Mouse (Mus musculus) MEL (cell line): ENCODE data around the gene Olfr618. TPM values are rescaled to one million over a fixed set of nuclear protein-coding genes. Genes with fewer than 3 reads are reported as not detected.

Source experiments
- DNase-seq: peaks from one replicate; pipeline ENCODE4 v3.0.0; 2011; ENCODE audit warnings: low read depth, low spot score
- H3K27ac ChIP-seq: 2 replicates; pipeline ENCODE4 v1.5.1; 2012; ENCODE audit warnings: low read depth, mild to moderate bottlenecking, control low read depth, low read length, moderate library complexity; ENCODE audit not compliant: control insufficient read depth
- H3K27me3 ChIP-seq, 2 experiments: fragments of 150-350 bp in 1 of 2; sonication (generic) in 1 of 2; 2 replicates each; pipeline ENCODE4 v1.6.1; 2012; ENCODE audit warnings: low read length in 2 of 2, mild to moderate bottlenecking in 2 of 2, improper control_type of control experiment in 1 of 2, moderate library complexity in 1 of 2; ENCODE audit not compliant: insufficient read depth in 2 of 2, control insufficient read depth in 1 of 2
- H3K36me3 ChIP-seq, 2 experiments: 2 replicates each; pipeline ENCODE4 v1.6.1; 2012 to 2014; ENCODE audit warnings: low read length in 2 of 2, improper control_type of control experiment in 1 of 2, inconsistent platforms in 1 of 2, mild to moderate bottlenecking in 1 of 2; ENCODE audit not compliant: insufficient read depth in 2 of 2, control insufficient read depth in 1 of 2
- H3K4me1 ChIP-seq, 2 experiments: fragments of 150-350 bp in 1 of 2; sonication (generic) in 1 of 2; 2 replicates each; pipeline ENCODE4 v1.6.1; 2012; ENCODE audit warnings: low read length in 2 of 2, improper control_type of control experiment in 1 of 2, mild to moderate bottlenecking in 1 of 2; ENCODE audit not compliant: insufficient read depth in 2 of 2, control insufficient read depth in 1 of 2
- H3K4me3 ChIP-seq, 2 experiments: fragments of 150-350 bp in 1 of 2; sonication (generic) in 1 of 2; 2 replicates each; pipeline ENCODE4 v1.5.1; 2012; ENCODE audit warnings: low read depth in 2 of 2, low read length in 2 of 2, mild to moderate bottlenecking in 2 of 2, moderate library complexity in 2 of 2, control low read depth in 1 of 2, improper control_type of control experiment in 1 of 2; ENCODE audit not compliant: control insufficient read depth in 1 of 2, insufficient read depth in 1 of 2
- H3K79me2 ChIP-seq: 2 replicates; pipeline ENCODE4 v1.6.1; 2012; ENCODE audit warnings: mild to moderate bottlenecking, low read length, moderate library complexity; ENCODE audit not compliant: control insufficient read depth, poor library complexity, insufficient read depth
- H3K9ac ChIP-seq: 2 replicates; pipeline ENCODE4 v1.6.1; 2012; ENCODE audit warnings: low read depth, mild to moderate bottlenecking, control low read depth, low read length, moderate library complexity; ENCODE audit not compliant: control insufficient read depth, poor library complexity, severe bottlenecking
- H3K9me3 ChIP-seq: fragments of 150-350 bp; sonication (generic); replicated peaks from 2 replicates; pipeline ENCODE4 v1.6.1; 2012; ENCODE audit warnings: mild to moderate bottlenecking, low read length, improper control_type of control experiment, moderate library complexity; ENCODE audit not compliant: insufficient read depth
- BHLHE40 ChIP-seq: IDR thresholded peaks from 2 replicates; pipeline ENCODE4 v1.6.1; 2012; ENCODE audit warnings: low read depth, mild to moderate bottlenecking, inconsistent platforms, low read length, improper control_type of control experiment, borderline replicate concordance
- CHD2 ChIP-seq: IDR thresholded peaks from 2 replicates; pipeline ENCODE4 v1.6.1; 2011; ENCODE audit warnings: low read length, improper control_type of control experiment
- CTCF ChIP-seq, 3 experiments: IDR thresholded peaks in 2 of 3; conservative IDR thresholded peaks in 1 of 3; 2 replicates each; pipeline ENCODE4 v1.5.1; 2011 to 2012; ENCODE audit warnings: low read length in 3 of 3, low read depth in 2 of 3, mild to moderate bottlenecking in 2 of 3, improper control_type of control experiment in 1 of 3, inconsistent platforms in 1 of 3, mixed read lengths in 1 of 3, moderate library complexity in 1 of 3; ENCODE audit not compliant: control insufficient read depth in 1 of 3, insufficient read depth in 1 of 3, poor library complexity in 1 of 3, severe bottlenecking in 1 of 3
- EP300 ChIP-seq, 2 experiments: IDR thresholded peaks; 2 replicates each; pipeline ENCODE4 v1.6.1; 2011; ENCODE audit warnings: improper control_type of control experiment in 2 of 2, low read length in 2 of 2, low read depth in 1 of 2, mild to moderate bottlenecking in 1 of 2
- ETS1 ChIP-seq: IDR thresholded peaks from 2 replicates; pipeline ENCODE4 v1.6.1; 2012; ENCODE audit warnings: low read depth, mild to moderate bottlenecking, inconsistent platforms, low read length, improper control_type of control experiment, moderate library complexity
- GATA1 ChIP-seq: IDR thresholded peaks from 2 replicates; pipeline ENCODE4 v1.6.1; 2011; ENCODE audit warnings: low read depth, low read length, improper control_type of control experiment
- JUND ChIP-seq: IDR thresholded peaks from 2 replicates; pipeline ENCODE4 v1.6.1; 2011; ENCODE audit warnings: low read depth, mild to moderate bottlenecking, improper control_type of control experiment, low read length
- KAT2A ChIP-seq: conservative IDR thresholded peaks from 2 replicates; pipeline ENCODE4 v1.6.1; 2012; ENCODE audit warnings: low read depth, low read length, improper control_type of control experiment, inconsistent platforms
- MAX ChIP-seq: IDR thresholded peaks from 2 replicates; pipeline ENCODE4 v1.6.1; 2011; ENCODE audit warnings: low read length, improper control_type of control experiment
- MEF2A ChIP-seq: IDR thresholded peaks from 2 replicates; pipeline ENCODE4 v1.6.1; 2014; ENCODE audit warnings: low read depth, mild to moderate bottlenecking, inconsistent platforms, low read length, improper control_type of control experiment; ENCODE audit not compliant: poor library complexity, insufficient replicate concordance, severe bottlenecking; ENCODE audit errors: extremely low read depth
- MYB ChIP-seq: IDR thresholded peaks from 2 replicates; pipeline ENCODE4 v1.6.1; 2011; ENCODE audit warnings: mild to moderate bottlenecking, low read depth, low read length, improper control_type of control experiment
- MYC ChIP-seq: IDR thresholded peaks from 2 replicates; pipeline ENCODE4 v1.6.1; 2011; ENCODE audit warnings: low read depth, mild to moderate bottlenecking, low read length, improper control_type of control experiment, moderate library complexity
- POLR2A ChIP-seq, 2 experiments: IDR thresholded peaks; 2 replicates each; pipeline ENCODE4 v1.6.1; 2011 to 2012; ENCODE audit warnings: low read length in 2 of 2, mild to moderate bottlenecking in 2 of 2, control low read depth in 1 of 2, improper control_type of control experiment in 1 of 2, low read depth in 1 of 2, moderate library complexity in 1 of 2; ENCODE audit not compliant: control insufficient read depth in 1 of 2, insufficient read depth in 1 of 2, poor library complexity in 1 of 2
- POLR2AphosphoS2 ChIP-seq: IDR thresholded peaks from 2 replicates; pipeline ENCODE4 v1.6.1; 2011; ENCODE audit warnings: low read length, improper control_type of control experiment
- POLR2AphosphoS5 ChIP-seq: IDR thresholded peaks from 2 replicates; pipeline ENCODE4 v1.6.1; 2012; ENCODE audit warnings: low read depth, borderline replicate concordance, mild to moderate bottlenecking, inconsistent platforms, low read length, moderate library complexity, mixed read lengths
- RAD21 ChIP-seq: IDR thresholded peaks from 2 replicates; pipeline ENCODE4 v1.6.1; 2011; ENCODE audit warnings: mild to moderate bottlenecking, low read depth, low read length, improper control_type of control experiment
- SIN3A ChIP-seq: IDR thresholded peaks from 2 replicates; pipeline ENCODE4 v1.6.1; 2012; ENCODE audit warnings: low read length, improper control_type of control experiment, inconsistent platforms
- TAL1 ChIP-seq: IDR thresholded peaks from 2 replicates; pipeline ENCODE4 v1.6.1; 2012; ENCODE audit warnings: mild to moderate bottlenecking, inconsistent platforms, low read length, moderate library complexity, mixed read lengths
- TBP ChIP-seq: IDR thresholded peaks from 2 replicates; pipeline ENCODE4 v1.8.0; 2011; ENCODE audit warnings: low read depth, low read length, improper control_type of control experiment
- TCF12 ChIP-seq: IDR thresholded peaks from 2 replicates; pipeline ENCODE4 v1.6.1; 2014; ENCODE audit warnings: low read depth, mild to moderate bottlenecking, inconsistent platforms, low read length, improper control_type of control experiment, moderate library complexity
- UBTF ChIP-seq: IDR thresholded peaks from 2 replicates; pipeline ENCODE4 v1.6.1; 2012; ENCODE audit warnings: low read depth, mild to moderate bottlenecking, inconsistent platforms, low read length, improper control_type of control experiment, moderate library complexity, borderline replicate concordance; ENCODE audit not compliant: insufficient read depth
- USF2 ChIP-seq, 2 experiments: IDR thresholded peaks; 2 replicates each; pipeline ENCODE4 v1.6.1; 2011 to 2012; ENCODE audit warnings: improper control_type of control experiment in 2 of 2, low read length in 2 of 2, borderline replicate concordance in 1 of 2, inconsistent platforms in 1 of 2, low read depth in 1 of 2, mild to moderate bottlenecking in 1 of 2; ENCODE audit not compliant: insufficient read depth in 1 of 2
- ZMIZ1 ChIP-seq: IDR thresholded peaks from 2 replicates; pipeline ENCODE4 v1.6.1; 2012; ENCODE audit warnings: low read depth, mild to moderate bottlenecking, inconsistent platforms, low read length, improper control_type of control experiment, moderate library complexity
- polyA plus RNA-seq, 2 experiments: library from polyadenylated mRNA; stranded (reverse) in 1 of 2; unstranded in 1 of 2; fragments of >175 nt in 1 of 2; fragments of >200 nt in 1 of 2; gene quantifications; 2 replicates each; pipeline versions ENCODE4 v1.2.1 to v1.2.4; 2012; ENCODE audit warnings: low replicate concordance in 2 of 2, low read depth in 1 of 2; ENCODE audit not compliant: insufficient read length in 2 of 2, insufficient read depth in 1 of 2, missing spikeins in 1 of 2
- total RNA-seq: library from RNA; depleted of rRNA; stranded (reverse); fragments of 300-350 nt; gene quantifications from 2 replicates; pipeline ENCODE4 v1.2.3, GENCODE M21; 2012

Olfr618 gene
- total and polyA plus RNA-seq, 3 experiments = not detected

GRCm38 (mm10) chr7:103569043-103569442 is 20.9 kb upstream of the Olfr618 start, which contains the start of gene Olfr616:
Gene Olfr616, minus strand, starts transcription at chr7:103569143.
- H3K27ac ChIP-seq = no peak within 1 kb of the TSS
- no peak for TF ChIP-seq MYB
- no peak for TF ChIP-seq USF2 (IDR thresholded peaks at IDR 0.05; ENCODE audit: borderline replicate concordance in 1 of 2, insufficient read depth in 1 of 2, low read depth in 1 of 2, low read length in 2 of 2)
- TF ChIP-seq CHD2 = no peak
- no peak for TF ChIP-seq JUND
- no peak for TF ChIP-seq MYC
- no peak for TF ChIP-seq EP300 (IDR thresholded peaks at IDR 0.05; ENCODE audit: low read depth in 1 of 2, low read length in 2 of 2)
- TF ChIP-seq POLR2A (IDR thresholded peaks at IDR 0.05; ENCODE audit: control insufficient read depth in 1 of 2, insufficient read depth in 1 of 2, low read depth in 1 of 2, low read length in 2 of 2, poor library complexity in 1 of 2) = no peak
- TF ChIP-seq MAX = no peak
- TF ChIP-seq UBTF = no peak
- TF ChIP-seq TAL1 = no peak
- TF ChIP-seq ETS1 = no peak
- TF ChIP-seq ZMIZ1 = no peak
- no peak for TF ChIP-seq CTCF (IDR thresholded peaks at IDR 0.05 in 2 of 3, conservative IDR thresholded peaks at IDR 0.05 in 1 of 3; ENCODE audit: control insufficient read depth in 1 of 3, insufficient read depth in 1 of 3, low read depth in 2 of 3, low read length in 3 of 3, poor library complexity in 1 of 3, severe bottlenecking in 1 of 3)
- TF ChIP-seq TCF12 = no peak
- no peak for TF ChIP-seq SIN3A
- no peak for TF ChIP-seq BHLHE40
- TF ChIP-seq POLR2AphosphoS2 = no peak
- TF ChIP-seq KAT2A = no peak
- no peak for TF ChIP-seq MEF2A
- no peak within 1 kb of the TSS for H3K4me3 ChIP-seq
- no peak within 1 kb of the TSS for H3K9ac ChIP-seq
- H3K79me2 ChIP-seq = no peaks in the 10 kb centered on the region
- H3K4me1 ChIP-seq = no peaks in the 10 kb centered on the region
- H3K27me3 ChIP-seq = no peaks in the 10 kb centered on the region; a peak in 1 of 4 replicates
- DNase-seq = no peak
- H3K9me3 ChIP-seq = no peaks in the 10 kb centered on the region
- no peaks in the 10 kb centered on the region for H3K36me3 ChIP-seq

DNA sequence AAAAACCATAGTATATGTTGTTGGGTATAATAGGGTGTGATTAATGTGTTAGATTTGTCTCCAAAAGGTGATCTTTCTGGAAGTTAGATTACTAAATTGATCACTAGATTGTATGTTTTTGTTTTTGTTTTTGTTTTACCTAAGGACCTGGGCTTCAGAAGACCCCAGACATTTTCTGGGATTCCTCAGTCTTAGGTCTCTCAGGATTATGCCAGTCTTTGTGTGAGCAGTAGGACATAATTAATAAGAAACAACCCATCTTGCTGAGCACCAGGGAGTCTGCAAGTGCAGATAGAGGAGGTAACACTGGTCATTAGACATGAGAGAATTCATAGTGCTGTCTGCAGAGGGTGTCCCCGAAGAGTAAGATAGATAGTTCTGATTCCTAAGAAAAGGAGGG is 17.1 kb upstream of the Olfr618 start, which contains the start of gene Olfr617:
TSS of gene Olfr617 (plus strand) at position 301 of the 400 bp plus-strand sequence.
- Histone ChIP-seq H3K27ac (no peak within 1 kb of the TSS), H3K4me3 (no peak within 1 kb of the TSS), H3K79me2 (no peaks in the 10 kb centered on the region), H3K9ac (no peak within 1 kb of the TSS), H3K27me3 (no peaks in the 10 kb centered on the region; a peak in 1 of 4 replicates), H3K9me3 (no peaks in the 10 kb centered on the region), H3K36me3 (no peaks in the 10 kb centered on the region), H3K4me1 (no peaks in the 10 kb centered on the region)
- TF ChIP-seq TAL1 (no peak), POLR2AphosphoS5 (no peak), TBP (no peak), USF2 (IDR thresholded peaks at IDR 0.05; ENCODE audit: borderline replicate concordance in 1 of 2, insufficient read depth in 1 of 2, low read depth in 1 of 2, low read length in 2 of 2) (no peak), KAT2A (no peak), RAD21 (no peak), GATA1 (no peak)
- no peak for DNase-seq
